Mouse (Mus musculus) lung, postnatal 25 days (tissue): ENCODE measurements around the gene Acp1.

Source experiments
- DNase-seq: peaks from one replicate; pipeline ENCODE4 v3.0.0; 2022; ENCODE audit warnings: low spot score

Gene Acp1

DNA sequence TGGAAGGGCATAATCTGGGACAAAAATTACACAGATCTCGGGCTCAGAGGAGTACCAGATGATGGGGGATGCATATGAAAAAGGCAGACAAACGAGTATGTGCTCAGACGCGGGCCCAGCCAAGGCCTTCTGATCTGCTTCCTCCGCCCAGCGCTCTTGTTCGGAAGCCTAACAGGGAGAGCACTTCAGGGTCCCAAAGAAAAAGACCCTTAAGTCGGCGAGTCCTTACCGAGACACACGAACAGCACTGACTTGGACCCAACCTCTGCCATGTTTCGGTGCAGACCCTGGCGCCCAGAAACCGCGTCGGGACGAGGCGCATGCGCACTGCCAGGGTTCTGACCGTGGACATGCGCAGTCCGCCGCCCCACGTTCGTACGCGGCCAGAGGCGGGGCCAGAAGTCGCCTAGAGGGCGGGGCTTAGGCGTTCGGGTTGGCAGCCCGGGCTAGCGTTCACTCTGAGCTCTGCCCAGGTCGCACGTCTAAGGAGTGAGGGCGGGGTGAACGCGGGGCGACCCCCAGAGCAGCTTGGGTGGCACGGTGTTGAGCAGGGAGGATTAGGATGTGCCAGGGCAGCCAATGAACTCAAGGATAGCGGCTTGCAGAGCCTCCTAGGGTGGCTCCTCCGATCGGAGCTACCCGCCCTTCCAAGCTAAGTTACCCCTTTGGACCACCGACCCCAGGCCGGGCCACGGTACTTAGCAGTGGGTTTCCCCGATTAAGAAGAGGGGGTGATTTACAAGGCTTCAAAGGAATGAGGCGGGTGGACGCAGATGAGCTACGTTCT lies at the start of gene Acp1, which contains the start of gene Sh3yl1:
Acp1 (minus strand) TSS at position 329 of the 787 bp plus-strand sequence.
Sh3yl1 (plus strand) TSS at position 408 of the 787 bp plus-strand sequence.
- DNase-seq, result peak; percentile 96

DNA sequence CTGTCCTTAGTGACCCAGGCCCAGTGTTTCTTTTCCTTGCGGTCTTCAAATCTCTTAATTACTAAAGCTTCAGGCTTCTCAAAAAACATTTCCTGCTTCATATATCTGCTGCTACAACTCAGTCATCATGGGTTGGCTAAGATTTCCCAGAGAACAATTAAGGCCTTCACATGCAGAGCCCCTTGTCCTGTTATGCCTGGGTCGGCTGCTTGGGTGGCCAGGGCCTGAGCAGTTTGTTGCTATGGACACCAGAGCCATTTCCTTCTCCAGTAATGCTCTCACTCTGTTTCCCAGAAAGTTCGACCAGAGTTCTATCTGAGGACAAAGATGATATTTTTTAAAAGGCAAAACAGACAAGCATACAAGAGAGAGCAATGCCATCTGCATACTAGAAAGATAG lies 32.8 kb upstream of the Acp1 start:
- no peak for DNase-seq

DNA sequence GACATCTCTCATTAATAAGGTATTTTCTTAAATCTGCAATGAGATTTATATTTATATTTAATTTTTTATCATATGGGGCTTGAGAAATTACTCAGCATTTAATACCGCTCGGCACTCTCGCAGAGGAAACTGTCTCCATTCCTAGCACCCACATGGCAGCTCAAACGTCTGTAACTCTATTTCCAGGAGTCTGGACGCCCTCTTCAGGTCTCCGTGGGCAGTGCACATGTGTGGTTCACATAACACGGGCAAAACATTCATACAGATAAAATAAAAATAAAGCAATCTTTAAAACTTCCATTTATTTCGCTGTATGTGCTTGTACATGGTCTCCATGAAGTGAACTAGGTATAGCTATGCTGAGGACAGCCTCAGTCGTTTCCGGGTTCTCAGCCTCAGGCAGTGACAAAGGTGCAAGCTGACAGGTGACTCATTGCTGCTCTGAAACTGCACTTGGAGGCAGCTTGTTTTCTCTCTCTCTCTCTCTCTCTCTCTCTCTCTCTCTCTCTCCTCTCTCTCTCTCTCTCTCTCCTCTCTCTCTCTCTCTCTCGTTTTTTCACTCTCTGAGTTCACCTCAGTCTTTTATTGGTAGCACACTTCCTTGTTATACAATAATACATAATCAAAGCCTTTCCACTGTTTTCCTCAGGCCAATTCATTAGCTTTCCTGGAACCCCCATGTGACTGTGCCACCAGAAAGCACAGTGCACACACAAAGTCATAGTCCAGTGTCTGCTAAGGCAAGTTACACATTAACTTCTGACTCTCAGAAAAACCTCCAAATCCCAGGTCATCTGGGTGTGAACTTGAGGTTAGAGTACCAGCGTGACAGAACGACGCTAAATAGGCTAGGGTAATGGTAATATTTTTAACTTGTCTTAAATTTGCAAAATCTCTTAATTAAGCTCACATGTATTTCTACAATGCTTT lies 31.9 kb upstream of the Acp1 start:
- no peak for DNase-seq

DNA sequence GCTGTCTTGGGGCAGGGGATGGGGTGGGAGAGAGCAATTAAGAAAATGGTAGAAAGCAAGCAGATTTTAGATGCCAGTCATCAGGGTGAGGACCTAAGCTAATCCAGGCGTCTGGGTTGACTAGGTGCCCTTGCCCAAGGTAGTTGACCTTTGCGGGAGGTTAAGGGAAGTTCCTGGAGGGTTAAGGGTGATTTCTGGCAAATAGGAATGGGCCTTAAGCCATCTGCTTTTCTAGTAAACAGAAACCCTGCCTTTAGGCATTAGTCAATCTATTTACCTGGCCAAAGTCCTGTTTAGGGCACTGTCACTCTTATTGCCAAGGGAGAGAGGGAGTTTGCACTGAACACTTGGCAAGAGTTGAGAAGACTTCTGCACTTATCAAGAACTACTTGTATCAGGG lies 25.5 kb upstream of the Acp1 start:
- no peak for DNase-seq

DNA sequence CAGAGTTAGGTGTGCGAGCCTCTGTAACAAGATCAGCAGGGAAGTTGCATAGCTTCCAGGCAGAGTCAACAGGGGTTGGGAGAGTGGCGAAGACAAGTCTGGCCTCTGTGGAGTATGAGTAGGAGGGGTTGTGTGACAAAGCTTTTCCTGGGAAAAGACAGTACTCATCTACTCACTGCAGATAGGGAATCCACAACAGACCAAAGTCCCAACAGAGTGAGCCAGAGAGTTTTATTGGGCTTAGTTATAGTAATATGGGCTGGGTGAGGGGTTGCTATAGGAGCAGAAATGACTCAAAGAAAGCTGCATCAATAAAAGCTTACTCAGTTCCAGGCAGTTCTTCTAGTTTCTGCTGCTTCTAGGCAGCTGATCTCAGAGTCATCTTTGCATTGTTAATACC lies 21.9 kb upstream of the Acp1 start:
- no peak for DNase-seq

DNA sequence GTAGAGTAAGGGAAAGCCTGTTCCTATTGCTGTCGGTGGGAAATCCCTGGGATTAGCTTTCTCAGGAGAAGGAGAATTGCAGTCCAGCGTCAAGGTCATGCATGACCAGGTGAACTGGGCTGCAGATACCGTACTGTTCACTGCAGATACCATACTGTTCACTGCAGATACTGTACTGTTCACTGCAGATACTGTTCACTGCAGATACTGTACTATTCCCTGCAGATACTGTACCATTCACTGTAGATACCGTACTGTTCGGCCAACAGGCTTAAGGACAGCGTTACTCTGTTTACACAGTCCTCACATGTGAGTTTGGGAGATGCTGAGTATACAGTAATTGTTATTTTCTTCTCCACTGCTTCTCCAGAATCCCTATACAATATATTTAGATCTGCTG lies 16.8 kb upstream of the Acp1 start:
- DNase-seq, result no peak

DNA sequence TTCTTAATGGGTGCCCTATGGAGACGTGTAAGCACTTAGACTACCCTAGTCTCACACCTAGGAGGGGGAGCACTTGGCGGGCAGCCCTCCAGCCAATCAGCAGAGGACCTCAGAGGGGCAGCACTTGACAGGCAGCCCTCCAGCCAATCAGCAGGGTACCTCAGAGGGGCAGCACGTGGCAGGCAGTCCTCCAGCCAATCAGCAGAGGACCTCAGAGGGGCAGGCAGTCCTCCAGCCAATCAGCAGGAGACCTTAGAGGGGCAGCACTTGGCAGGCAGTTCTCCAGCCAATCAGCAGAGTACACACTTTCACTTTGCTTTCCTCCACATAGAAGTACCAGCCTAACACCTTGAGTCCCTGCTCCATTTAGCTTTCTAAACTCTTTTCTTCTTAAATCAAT lies 11.0 kb upstream of the Acp1 start:
- no peak for DNase-seq

DNA sequence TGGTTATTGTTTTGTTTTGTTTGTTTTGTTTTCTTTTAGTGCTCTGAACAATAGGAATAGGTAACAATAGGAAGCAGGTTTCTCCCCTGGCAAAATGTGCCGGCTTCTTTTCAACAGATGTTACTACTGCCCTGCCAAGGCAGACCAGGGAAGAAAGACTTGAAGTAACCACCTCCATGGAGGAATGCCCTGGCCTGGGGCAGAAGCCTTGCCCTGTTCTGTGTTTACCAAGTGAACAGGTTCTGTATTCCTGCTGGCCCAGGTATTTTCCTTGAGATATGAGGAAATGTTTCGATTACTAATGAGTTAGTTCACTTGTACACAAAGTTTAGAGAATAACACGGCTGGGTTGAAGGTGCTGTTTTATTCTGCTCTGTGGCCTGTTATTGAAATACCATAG lies 1.5 kb upstream of the Acp1 start:
- DNase-seq, result peak; percentile 7

DNA sequence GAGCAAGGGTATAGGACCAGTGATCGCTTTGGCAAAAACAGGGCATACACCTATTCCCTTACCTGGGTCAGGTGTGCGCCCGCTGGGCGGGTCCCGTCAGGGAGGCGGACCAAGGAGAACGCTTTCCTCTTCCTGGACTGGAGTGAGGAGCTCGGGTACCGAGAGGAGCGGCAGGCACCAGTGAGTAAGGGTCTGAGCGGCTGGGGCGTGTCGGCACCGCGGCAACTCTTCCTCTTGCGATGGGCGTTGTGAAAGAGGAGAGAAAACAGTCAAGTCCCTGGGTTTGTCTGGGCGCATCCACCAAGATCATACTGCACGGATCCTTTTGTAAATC lies 626 bp upstream of the Acp1 start:
- DNase-seq, result peak; percentile 76

DNA sequence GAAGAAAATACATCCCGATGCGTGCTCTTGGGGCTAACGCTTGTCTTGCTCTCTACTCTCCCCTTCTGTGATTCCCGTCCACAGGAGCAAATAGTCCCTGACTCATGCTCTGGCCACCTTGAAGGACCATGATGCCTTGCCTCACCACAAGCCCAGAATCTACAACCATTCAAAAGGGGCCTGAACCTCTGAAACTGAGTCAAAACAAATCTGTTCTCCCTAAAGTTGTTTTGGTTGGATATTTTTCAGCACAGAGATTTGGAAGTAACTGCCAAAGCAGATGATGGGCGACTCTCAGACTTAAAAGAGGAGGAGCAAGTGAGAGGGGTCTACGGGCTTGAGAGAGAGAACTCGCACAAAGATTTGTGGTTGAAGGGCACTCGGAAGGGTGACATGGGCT lies 529 bp downstream of the Acp1 start:
- no peak for DNase-seq

DNA sequence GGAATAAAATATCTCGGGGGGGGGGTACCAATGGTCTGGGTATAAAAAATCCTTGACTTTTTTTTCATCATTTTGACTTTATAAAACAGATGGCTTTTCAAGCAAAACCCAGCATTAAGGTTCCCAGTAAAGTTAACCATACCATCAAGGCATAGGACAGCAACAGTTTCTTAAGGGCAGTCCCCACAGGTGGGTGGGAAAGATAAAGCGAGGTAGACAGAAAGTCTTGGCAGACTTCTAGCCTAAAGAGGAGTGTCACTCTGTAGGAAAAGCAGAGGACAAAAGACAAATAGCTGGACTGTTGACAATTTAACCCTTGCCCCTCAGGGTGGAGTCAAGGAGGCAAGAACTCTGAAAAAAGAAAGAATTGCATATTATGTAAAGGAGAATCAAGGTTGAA lies 1.5 kb downstream of the Acp1 start:
- DNase-seq, result no peak

DNA sequence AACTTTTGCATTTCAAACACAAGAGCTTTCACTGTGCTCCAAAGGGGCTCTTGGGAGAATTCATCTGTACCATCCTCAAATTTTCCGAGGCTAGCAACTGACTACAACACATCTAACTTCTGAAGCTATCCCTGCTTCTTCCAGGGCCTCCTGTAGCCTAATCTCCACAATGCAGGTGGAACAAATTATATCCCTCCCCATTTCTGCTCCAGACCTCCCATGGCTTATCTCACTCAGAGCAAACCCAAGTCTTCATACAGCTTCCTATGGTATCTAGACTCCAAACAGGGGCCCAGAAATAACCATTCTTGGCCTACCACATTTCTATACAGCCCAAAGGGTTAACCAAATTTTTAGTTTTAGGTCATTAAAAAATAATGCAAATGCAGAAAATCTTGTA lies 2.7 kb downstream of the Acp1 start:
- DNase-seq, result no peak

DNA sequence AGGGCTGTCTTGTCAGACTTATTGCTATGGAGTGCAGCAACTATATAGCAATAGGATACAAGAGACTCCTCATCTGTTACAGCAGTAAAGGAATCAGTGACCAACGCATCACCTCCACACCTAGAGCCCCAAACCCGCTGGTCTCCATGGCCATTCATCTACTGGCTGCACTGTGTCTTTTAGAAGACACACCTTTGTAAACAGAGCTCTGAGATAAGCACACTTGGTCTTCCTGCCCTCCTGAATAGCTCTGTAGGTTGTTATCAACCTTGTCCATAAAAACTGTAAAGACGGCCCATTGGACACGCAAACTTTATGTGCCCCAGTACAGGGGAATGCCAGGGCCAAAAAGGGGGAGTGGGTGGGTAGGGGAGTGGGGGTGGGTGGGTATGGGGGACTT lies 14.3 kb downstream of the Acp1 start:
- DNase-seq, result no peak

DNA sequence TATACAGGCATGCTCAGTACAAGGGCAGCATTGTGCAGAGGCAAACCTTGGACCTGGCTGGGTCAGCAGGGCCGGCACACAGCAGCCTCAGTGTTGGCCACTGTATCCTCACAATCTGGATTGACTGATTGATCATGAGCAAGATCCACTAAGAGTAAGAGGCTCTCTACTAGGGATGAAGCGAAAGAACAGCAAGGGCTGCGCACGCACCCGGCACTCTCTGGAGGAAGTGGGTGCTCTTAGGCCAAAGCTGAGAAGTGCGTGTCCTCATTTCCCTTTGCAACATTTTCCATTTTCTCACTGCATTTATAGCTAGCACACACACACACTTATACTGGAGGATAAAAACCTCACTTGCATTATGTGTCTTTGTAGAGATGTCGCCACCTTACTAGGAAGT lies 20.0 kb downstream of the Acp1 start:
- DNase-seq, result no peak

DNA sequence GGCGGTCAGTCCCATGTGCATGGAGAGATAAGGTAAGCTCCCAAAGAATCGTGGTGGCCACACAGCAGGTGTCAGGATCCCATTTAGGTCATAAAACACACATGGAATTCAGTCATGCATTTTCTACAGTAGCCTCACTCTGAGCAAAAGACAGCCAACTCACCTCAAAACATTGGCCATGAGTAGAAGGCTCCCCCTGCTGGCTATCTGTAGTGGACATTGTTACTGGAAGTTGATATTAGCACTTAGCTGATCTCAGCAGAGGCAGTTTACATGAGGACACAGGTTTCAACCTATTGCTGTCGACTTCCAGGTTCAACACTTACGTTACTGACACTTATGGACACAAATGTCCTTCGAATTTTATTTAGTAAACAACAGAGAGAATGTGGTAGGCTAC lies 21.3 kb downstream of the Acp1 start:
- DNase-seq, result peak; percentile 56

DNA sequence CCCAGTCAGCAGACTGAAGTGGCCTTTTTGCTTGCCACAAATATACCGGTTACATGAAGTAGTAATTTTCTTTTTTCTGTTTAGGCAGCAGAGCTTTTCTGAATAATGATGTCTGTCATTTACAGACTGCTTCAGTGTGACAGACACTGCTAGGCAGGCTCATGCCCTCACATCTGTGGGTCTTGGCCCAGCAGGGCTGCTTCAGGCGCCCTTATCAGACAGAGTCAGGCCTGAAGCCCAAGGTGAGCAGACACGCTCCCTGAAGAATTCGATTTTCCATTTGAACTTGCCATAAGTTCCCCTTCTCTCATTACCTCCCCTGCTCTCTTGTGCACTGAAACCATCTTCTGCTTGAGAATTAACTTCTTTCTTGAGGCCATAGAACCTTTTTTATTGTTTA lies 23.4 kb downstream of the Acp1 start:
- DNase-seq, result no peak

DNA sequence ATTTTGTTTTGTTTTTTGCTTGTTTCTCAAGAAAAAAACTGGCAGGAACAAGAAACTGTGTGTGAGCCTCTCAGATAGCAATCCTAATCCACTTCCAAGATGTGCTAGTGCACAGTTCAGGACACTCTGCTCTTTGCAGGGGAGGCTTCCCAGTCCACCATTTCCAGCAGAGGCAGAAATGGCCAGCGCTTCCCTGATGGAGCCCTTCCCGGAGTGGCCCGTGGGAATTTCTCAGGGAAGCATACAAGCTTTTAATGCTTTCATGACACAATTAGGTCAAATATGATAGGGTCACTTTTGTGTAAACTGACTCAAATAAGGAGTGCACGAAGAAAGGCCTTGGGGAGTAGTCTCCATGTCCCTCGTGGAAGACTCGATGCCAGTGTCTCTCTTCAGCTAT lies 25.5 kb downstream of the Acp1 start:
- no peak for DNase-seq

DNA sequence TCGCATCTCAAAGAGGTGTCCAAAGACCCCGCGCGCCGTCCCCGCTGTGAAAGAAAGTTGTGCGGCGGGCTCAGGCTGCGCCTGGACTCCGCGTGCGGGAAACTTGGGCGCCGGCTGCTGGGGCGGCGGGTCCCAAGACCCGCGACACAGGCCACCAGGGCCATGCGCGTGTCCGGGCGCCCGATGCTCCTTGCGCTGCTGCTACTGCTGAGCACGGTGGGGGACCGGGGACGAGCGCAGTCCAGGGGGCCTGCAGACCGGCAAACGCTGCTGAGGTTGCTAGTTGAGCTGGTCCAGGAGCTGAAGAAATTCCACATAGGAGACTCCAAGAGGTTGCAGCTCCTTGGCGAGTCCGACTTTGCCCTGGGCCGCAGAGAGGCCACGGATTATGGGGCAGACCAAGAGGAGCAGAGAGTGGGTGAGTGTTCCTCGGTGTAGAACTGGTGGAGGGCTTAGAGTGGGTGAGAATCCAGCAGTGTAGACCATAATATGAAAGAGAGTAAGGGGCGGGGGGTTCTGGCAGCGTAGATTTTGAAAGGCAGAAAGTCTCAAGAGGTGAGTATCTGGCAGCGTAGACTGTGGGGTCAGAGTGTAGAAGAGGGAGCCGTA lies 26.7 kb downstream of the Acp1 start:
- DNase-seq, result no peak

DNA sequence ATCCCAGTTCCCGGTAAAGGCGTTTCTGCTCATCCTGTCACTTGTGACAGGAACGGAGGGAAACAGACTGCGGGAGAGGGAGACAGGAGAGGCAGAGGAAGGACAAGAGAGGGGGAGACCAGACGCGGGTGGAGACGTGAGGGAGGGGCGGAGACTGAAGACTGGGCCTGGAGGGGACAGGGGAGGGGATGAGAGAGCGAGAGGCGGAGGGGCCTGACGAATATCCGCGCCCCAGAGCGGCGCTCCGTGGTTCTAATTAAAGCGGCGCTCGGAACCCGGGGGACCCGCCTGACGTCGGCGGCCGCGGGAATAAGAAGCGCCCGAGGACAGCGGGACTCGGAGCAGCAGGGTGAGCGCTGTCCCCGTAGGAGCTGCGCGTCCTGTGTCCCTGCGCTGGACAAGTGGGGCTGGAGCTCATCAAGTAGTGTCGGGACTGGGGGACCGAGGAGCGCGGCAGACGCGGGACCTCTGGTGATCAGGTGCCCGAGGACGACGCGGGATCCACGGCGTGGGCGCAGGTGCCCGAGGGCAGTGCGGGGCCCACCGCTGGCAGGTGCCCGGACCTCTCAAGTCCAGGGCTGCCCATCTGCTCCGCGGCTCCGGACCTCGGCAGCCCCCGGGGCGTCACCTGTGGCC lies 27.3 kb downstream of the Acp1 start, which contains the start of gene Alkal2:
Alkal2 (plus strand) TSS at position 337 of the 636 bp plus-strand sequence.
- DNase-seq, result no peak

DNA sequence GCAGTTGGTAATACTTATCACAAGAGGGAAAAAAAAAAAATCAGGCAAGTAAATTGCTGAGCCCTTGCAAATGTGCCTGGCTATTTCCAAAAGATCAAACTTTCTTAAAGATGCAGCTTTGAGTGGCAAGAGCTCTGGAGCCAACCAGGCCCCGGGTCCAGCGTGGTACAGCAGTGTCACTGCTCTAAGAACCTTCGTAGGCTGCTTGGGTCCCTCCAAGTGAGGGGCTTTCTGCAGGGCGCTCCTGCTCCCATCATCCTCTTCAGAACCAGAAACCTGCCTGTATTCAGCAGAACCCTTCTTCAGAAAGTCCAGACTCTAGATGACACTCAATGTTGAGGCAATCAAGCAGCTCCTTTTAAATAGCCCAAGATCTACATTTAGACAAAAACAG lies 27.8 kb downstream of the Acp1 start:
- DNase-seq, result no peak

DNA sequence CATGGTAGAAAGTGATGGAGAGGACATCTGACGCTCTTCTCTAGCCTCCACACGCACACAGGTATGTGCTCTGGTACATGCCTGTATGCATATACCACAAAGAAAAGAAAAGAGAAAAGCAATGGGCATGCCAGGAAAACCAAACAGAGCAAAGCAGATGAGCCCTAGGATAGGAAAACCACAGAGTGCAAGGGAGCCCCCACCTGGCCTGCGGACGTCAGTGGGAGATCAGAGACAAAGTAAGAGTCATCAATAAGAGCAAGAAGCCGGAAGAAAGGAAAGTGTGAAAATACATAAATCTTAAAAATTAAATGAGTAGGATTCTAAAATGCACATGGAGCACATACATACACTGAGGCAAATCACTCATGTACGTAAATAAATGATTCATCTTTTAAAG lies 31.9 kb downstream of the Acp1 start:
- no peak for DNase-seq

DNA sequence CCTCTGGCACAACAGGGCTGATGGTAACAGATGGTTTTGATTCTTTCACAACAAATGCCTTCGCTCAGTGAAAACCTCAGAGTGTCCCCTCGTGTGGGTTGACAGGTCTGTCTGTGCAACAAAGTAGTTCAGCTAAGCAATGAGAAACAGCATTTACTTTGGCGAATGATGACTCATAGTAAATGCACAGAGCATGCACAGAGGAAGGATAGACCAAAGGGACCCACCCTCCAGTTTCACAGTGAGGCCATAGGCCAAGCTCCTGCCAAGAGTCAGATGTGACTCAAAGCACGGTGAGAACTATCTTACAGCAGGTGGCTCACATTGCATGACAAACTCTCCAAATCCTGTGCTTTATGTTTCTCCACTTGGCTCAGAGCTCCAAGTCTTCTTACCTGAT lies 45.6 kb downstream of the Acp1 start:
- no peak for DNase-seq
